Mouse (Mus musculus) liver, postnatal 0 days (tissue): Measurements from ENCODE around the gene Dnlz. TPM values are rescaled to one million over a fixed set of nuclear protein-coding genes. Genes with fewer than 3 reads are reported as not detected.

ENCODE experiments used
- ATAC-seq: fragments of 200-750 bp; cut with Nextera tagmentation; 2 replicates; pipeline ENCODE4 v1.8.0; 2017; ENCODE audit warnings: mild to moderate bottlenecking, moderate library complexity
- DNase-seq: peaks from one replicate; pipeline ENCODE4 v3.0.0-alpha.2; 2016
- H3K27ac ChIP-seq: fragments of 300-500 bp; sonication (generic); 2 replicates; pipeline ENCODE4 v1.5.1; 2014; ENCODE audit warnings: antibody characterized with exemption, moderate library complexity, mild to moderate bottlenecking, low read depth
- H3K27me3 ChIP-seq: fragments of 300-500 bp; sonication (generic); 2 replicates; pipeline ENCODE4 v1.6.1; 2014; ENCODE audit warnings: low read length, control low read depth, mixed read lengths; ENCODE audit not compliant: insufficient read depth
- H3K36me3 ChIP-seq: fragments of 300-500 bp; sonication (generic); replicated peaks from 2 replicates; pipeline ENCODE4 v1.6.1; 2014; ENCODE audit warnings: mild to moderate bottlenecking, control low read depth, low read length, moderate library complexity, mixed read lengths; ENCODE audit not compliant: insufficient read depth
- H3K4me1 ChIP-seq: fragments of 300-500 bp; sonication (generic); 2 replicates; pipeline ENCODE4 v1.6.1; 2014; ENCODE audit warnings: antibody characterized with exemption, mild to moderate bottlenecking, control low read depth; ENCODE audit not compliant: insufficient read depth
- H3K4me2 ChIP-seq: fragments of 300-500 bp; sonication (generic); 2 replicates; pipeline ENCODE4 v1.6.1; 2014; ENCODE audit warnings: low read depth, mild to moderate bottlenecking, low read length, moderate library complexity, mixed read lengths
- H3K4me3 ChIP-seq: fragments of 300-500 bp; sonication (generic); 2 replicates; pipeline ENCODE4 v1.5.1; 2014; ENCODE audit warnings: low read depth, low read length
- H3K9ac ChIP-seq: fragments of 300-500 bp; sonication (generic); replicated peaks from 2 replicates; pipeline ENCODE4 v1.6.1; 2014; ENCODE audit warnings: mild to moderate bottlenecking, moderate library complexity
- H3K9me3 ChIP-seq: fragments of 300-500 bp; sonication (generic); 2 replicates; pipeline ENCODE4 v1.6.1; 2016; ENCODE audit warnings: mild to moderate bottlenecking, control low read depth, low read length, mixed read lengths
- CTCF ChIP-seq: sonication (generic); IDR thresholded peaks from 2 replicates; pipeline ENCODE4 v1.5.1; 2016; ENCODE audit warnings: antibody characterized with exemption, low read depth
- EP300 ChIP-seq: IDR thresholded peaks from 2 replicates; pipeline ENCODE4 v1.6.1; 2016; ENCODE audit warnings: antibody characterized with exemption, low read depth, mild to moderate bottlenecking
- WGBS: fragments of 180-500 bp; shearing (Covaris S2); extraction: QIAGEN DNeasy Blood & Tissue Kit; methylation state at CpG from one replicate; pipeline ENCODE4 v1.1.7; 2014; ENCODE audit not compliant: insufficient replicate concordance; 5-methylcytosine and 5-hydroxymethylcytosine counted together
- polyA plus RNA-seq: library from polyadenylated mRNA; unstranded; fragments of >200 nt; fragmentation: Nextera tagmentation; extraction: Ambion mirVana; gene quantifications from 2 replicates; pipeline ENCODE4 v1.2.1, GENCODE M21; 2015

The Dnlz gene
- polyA plus RNA-seq, 1 experiment from 2014 or later = 7.5 TPM

DNA sequence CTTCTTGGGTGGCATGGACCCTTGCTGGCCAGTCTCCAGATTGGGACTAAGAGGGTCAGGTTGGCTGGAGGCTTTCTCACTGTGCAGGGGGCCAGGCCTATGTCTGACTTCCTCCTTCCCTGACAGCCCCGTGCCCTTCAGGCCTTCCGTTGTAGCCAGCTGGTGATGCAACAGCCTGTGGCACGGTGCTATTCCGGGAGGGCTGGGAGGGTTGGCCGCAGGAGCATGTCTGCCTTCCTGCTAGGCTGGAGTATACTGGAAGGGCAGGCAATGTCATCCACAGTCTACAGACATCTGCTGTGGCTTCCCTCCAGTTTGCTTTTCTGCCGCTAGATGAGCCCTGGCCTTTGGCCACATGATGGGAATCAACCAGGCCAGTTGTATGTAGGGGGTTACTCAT, 8.1 kb upstream of the Dnlz start:
- peak overlapping the region; percentile 33 for H3K4me3 ChIP-seq
- TF ChIP-seq EP300 (no peak), CTCF (no peak)
- ATAC-seq (peak; percentile 59), DNase-seq (peak; percentile 58)
- no peaks in the 10 kb centered on the region for H3K9me3 ChIP-seq
- H3K4me2 ChIP-seq = peak overlapping the region; percentile 59
- H3K4me1 ChIP-seq = no peaks in the 10 kb centered on the region
- peak overlapping the region; percentile 4; the same call in 1 of the 2 replicates for H3K27ac ChIP-seq
- WGBS = 20% methylated on average over 6 of the region's 6 CpGs
- no peaks in the 10 kb centered on the region for H3K27me3 ChIP-seq
- peaks cover 4% of the 10 kb centered on the region for H3K36me3 ChIP-seq
- H3K9ac ChIP-seq = no peak overlapping the region

DNA sequence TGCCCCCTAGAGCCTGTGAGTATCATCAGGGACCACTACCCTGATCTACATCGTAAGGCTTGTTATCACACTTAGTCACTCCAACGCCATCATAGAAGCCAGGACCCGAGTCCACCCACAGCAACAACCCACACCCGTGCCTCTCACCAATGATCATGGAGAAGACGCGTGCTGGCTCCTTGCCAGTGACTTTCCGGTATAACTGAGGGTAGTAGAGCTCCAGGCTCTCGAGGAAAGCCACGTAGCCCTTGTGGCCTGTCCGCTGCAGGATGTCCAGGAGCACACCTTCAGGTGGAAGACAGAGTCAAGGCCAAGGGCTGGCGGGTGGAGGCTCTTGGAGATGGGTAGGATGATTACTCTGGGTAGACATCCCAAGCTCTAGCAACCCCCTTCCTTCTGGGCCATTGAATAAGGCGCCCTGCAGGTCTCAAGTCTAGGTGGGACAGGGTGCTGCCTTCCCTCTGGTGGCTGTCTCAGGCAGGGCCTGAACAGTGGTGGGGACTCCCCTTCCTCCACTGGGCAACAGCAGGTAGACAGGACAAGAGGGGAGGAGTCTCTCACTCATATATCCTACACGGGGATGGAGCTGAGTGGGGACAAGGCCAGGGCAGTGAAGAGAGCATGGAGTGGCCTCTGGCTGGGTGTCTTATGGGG, 6.9 kb upstream of the Dnlz start:
- DNase-seq = no peak

DNA sequence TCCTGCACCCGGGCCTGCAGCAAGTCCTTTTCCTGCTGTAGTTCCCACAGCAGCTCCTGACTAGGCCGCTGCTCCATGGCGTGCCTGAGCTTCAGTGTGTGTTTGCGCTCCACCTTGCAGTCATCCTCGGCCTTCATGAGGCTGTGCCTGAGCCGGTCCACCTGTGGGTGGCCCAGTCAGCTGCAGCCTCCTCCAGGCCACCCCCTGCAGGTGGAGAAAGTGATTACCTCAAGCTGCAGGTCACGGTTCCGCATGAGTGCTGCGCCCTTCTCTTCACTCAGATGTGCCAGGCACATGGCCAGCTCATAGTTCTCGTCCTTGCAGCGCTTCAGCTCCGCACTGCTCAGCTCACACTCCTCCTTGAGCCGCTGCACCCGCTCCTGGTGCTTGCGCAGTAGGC, 5.6 kb upstream of the Dnlz start:
- H3K4me3 ChIP-seq = no peak overlapping the region
- peaks cover 4% of the 10 kb centered on the region for H3K36me3 ChIP-seq
- H3K4me2 ChIP-seq = no peak overlapping the region
- ATAC-seq (no peak), DNase-seq (no peak)
- peak; percentile 19; the same call in 1 of the 2 replicates for TF ChIP-seq CTCF
- no peak for TF ChIP-seq EP300
- no peaks in the 10 kb centered on the region for H3K27me3 ChIP-seq
- no peak overlapping the region for H3K27ac ChIP-seq
- H3K4me1 ChIP-seq = peaks cover 3% of the 10 kb centered on the region
- no peak overlapping the region for H3K9ac ChIP-seq
- no peaks in the 10 kb centered on the region for H3K9me3 ChIP-seq
- 75% methylated on average over 15 of the region's 15 CpGs for WGBS

More for the DNA sequence above, 6.9 kb upstream of the Dnlz start:
- Histone ChIP-seq H3K4me3 (no peak overlapping the region), H3K9ac (no peak overlapping the region), H3K4me2 (no peak overlapping the region), H3K9me3 (no peaks in the 10 kb centered on the region), H3K36me3 (peaks cover 4% of the 10 kb centered on the region), H3K27me3 (no peaks in the 10 kb centered on the region), H3K27ac (no peak overlapping the region), H3K4me1 (no peaks in the 10 kb centered on the region)
- no peak for ATAC-seq
- 78% methylated on average over 13 of the region's 13 CpGs for WGBS
- no peak for TF ChIP-seq EP300
- TF ChIP-seq CTCF = no peak

DNA sequence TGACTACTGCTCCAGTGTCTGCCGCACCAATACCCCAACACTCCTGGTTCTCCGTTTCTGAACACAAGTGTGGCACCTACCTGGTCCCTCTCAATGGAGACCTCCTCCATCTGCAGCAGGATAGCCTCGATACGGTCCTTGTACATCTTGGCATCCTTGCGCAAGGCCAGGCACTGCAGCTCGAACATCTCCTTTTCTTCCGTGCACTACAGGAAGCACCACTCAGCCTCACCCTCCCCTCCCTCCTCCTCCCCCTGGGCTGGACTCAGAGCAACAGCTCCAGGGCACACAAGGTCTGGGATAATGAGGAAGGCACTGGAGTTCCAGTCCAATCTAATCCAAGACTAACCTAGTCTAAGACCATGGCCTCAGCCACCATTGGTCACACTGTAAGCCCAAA, 4.8 kb upstream of the Dnlz start:
- peaks cover 4% of the 10 kb centered on the region for H3K36me3 ChIP-seq
- H3K27me3 ChIP-seq = no peaks in the 10 kb centered on the region
- no peak overlapping the region for H3K4me2 ChIP-seq
- DNase-seq = no peak
- H3K4me1 ChIP-seq = peaks cover 7% of the 10 kb centered on the region
- no peaks in the 10 kb centered on the region for H3K9me3 ChIP-seq
- ATAC-seq = no peak
- no peak overlapping the region for H3K27ac ChIP-seq
- TF ChIP-seq EP300 (no peak), CTCF (no peak)
- 59% methylated on average over 7 of the region's 7 CpGs for WGBS
- H3K4me3 ChIP-seq = no peak overlapping the region
- no peak overlapping the region for H3K9ac ChIP-seq

DNA sequence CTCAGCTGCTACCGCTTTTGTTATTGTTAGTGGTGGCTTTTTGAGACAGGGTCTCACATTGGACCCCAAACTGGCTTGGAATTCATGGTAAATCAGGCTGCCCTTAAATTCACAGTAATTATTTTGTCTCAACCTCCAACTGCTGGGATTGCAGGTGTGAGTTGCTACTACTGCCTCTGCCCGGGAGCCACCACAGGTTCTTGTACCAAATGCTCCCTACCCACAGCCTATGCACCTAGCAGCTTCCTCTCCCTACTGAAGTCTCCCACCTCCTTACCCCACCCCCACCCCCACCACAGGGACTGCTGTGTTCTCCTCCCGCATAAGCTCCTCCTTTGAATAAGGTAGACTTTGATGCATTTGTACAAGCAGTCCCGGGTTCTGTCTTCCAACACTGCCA, 4.3 kb upstream of the Dnlz start:
- H3K4me1 ChIP-seq = peaks cover 9% of the 10 kb centered on the region

DNA sequence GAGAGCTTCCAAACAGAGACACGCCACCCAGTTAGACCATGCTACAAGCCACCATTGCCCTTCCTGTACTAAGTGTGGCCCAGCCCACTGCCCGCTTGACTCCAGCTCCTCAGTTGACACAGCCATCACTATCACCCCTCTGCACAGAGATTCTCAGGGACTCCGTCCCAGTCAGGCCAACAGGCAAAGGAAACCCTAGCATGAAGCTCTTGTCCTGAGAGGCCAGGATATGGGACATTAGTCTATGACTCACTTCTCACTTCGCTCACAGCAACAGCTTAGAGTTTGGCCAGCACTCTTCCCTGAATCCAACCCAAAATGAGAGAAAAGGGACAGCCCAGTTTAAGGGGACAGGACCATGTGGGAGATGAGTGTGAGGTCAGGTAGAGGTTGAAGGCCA, 2.5 kb upstream of the Dnlz start:
- peaks cover 16% of the 10 kb centered on the region for H3K4me1 ChIP-seq
- DNase-seq (no peak), ATAC-seq (no peak)
- H3K36me3 ChIP-seq = peaks cover 4% of the 10 kb centered on the region
- no peaks in the 10 kb centered on the region for H3K27me3 ChIP-seq
- no peak overlapping the region for H3K4me3 ChIP-seq
- TF ChIP-seq EP300 (no peak), CTCF (no peak)
- no peak overlapping the region for H3K27ac ChIP-seq
- H3K9ac ChIP-seq = no peak overlapping the region
- WGBS = 81% methylated on average over 4 of the region's 4 CpGs
- H3K9me3 ChIP-seq = no peaks in the 10 kb centered on the region
- no peak overlapping the region for H3K4me2 ChIP-seq

More for the DNA sequence above, 4.3 kb upstream of the Dnlz start:
- Histone ChIP-seq H3K27me3 (no peaks in the 10 kb centered on the region), H3K4me2 (no peak overlapping the region), H3K36me3 (peaks cover 4% of the 10 kb centered on the region), H3K9ac (no peak overlapping the region), H3K9me3 (no peaks in the 10 kb centered on the region), H3K4me3 (no peak overlapping the region), H3K27ac (no peak overlapping the region)
- no peak for TF ChIP-seq CTCF
- no peak for TF ChIP-seq EP300
- DNase-seq (no peak), ATAC-seq (no peak)
- 78% methylated on average over 4 of the region's 4 CpGs for WGBS
